Mouse (Mus musculus) T-cell, adult 2 months (primary cell): ENCODE data around the gene D330020A13Rik.
A peak's percentile ranks its signal among the peaks of the same experiment; 100 is the strongest.
"Not testable (repeated sequence)": the region's sequence is repeated elsewhere in the genome, so short reads cannot be mapped to it uniquely, and the experiment has no call there.

Experiments used
- DNase-seq: peaks from one replicate; pipeline ENCODE4 v3.0.0; 2022; ENCODE audit warnings: low spot score

The D330020A13Rik gene

DNA sequence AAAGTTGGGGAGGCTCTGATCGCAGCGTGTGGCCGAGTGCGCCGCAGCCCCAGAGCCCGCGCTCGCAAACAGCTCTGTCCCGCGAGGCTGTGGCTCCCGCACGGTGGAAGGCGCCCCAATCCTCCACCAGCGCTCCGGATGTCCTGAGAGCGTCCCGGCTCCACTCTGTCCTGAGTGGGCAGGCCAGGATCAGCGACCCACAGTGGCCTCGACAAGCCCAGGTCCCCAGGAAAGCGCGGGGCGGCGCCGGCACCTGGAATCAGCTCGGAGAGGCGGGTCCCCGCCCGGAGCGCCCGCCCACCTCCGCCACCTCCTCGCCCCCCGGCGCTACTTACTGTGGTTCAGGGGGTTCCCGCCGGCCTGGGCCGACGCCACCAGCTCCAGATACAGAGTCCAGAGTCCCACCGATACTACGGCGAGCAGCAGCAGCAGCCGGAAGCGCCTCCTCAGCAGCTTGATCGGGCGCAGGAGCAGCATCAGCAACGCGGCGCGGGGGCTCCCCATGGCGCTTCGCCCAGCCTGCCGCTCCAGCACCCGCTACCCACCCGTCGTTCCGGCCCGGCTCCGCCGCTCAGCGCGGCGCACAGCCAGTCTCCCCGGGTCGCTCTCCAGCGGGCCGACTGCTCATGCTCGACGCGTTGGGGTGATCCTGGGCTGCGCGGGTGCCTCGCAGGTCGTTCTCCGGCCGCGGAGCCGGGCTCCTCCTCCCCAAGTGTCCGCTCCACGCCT is at the start of gene D330020A13Rik, which contains the start of gene B4galnt3:
Gene D330020A13Rik, plus strand, starts transcription at position 309 of the 729 bp plus-strand sequence.
Gene B4galnt3, minus strand, starts transcription at position 504 of the 729 bp plus-strand sequence.
- peak; percentile 52 for DNase-seq

DNA sequence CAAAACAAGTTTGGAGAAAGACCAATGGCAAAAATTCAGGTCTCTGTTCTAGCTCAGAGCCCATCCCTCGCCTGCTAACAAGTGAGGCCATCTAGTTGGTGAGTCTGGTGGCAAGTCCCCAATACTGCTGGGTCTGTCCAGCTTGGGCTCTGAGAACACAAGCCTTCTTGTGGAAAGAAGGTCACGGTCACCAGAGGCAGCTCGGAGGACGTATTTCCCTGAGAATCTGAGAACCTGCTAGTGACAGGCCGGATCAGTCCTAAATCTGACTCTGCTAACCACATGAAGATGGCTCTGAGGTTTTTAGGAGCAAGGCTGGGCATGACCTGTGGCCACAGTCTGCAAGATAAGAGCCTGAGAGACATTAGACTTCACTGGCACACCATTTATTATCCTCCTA is 47.5 kb upstream of the D330020A13Rik start:
- DNase-seq = no peak

DNA sequence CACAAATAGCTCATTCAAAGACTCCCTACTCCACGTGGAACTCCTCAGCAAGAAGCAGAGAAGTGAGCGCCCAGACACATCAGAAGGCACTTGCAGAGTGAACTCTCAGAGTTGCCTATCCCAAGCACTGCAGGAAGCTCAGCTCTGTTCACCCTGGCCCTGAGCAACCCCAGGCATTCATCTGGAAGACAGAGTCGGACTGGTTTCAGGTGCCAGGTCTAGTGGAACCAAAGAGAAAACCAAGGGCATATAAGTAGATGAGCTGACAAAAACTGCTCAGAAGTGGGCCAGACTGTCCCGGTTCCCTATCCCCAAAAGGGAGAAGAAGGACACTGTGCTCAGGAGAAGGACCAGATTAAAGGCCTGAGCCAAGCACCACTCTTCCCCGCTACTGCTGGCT is 44.3 kb upstream of the D330020A13Rik start:
- no peak for DNase-seq

DNA sequence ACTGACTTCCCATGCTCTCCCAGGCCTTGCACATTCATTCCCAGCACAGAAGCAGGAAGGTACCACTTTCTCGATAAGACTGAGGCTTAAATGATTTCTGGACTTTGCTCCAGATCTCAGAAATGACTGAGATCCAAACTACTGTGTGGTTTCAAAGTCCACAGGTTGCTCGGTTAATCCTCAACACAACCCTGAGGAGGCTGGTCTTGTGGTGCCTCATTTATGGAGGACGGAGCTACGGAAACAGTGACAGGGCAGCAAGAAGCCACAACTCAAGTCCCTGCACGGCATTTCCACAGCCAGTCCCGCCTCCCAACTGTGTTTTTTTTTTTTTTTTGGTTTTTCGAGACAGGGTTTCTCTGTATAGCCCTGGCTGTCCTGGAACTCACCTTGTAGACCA is 43.2 kb upstream of the D330020A13Rik start:
- DNase-seq = no peak

DNA sequence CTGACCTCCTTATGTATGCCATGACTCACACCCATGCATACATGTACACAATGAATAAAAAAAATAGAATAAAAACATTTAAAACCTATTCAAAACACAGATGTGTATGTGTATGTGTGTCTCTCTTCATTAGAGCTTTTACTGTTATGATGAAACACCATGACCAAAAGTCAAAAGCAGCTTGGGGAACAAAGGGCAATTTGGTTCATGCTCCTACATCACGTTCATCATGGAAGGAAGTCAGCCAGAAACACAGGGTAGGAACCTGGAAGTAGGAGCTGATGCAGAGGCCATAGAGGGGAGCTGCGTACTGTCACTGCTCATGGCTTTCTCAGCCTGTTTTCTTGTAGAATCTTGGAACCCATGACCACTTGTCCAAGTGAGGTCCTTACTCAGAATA is 41.4 kb upstream of the D330020A13Rik start:
- no peak for DNase-seq

DNA sequence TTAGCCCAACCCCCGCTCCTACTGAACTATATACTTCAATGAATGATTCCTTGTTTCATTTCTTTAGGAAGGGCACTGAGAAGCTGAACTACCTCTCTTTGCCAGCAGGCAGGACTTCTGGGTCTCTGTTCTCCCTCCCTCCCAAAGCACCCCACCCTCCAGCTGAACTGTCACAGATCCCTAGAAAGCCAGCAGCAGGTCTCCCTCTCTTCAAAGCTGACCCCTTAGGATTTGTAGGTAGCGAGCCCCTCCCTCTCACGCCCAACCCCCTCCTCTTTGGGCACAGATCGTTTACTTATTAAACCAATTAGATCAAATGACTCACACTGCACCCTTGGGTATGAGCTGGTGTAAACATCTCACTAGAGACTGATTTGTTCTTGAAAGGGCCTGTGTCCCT is 39.5 kb upstream of the D330020A13Rik start:
- DNase-seq = no peak

DNA sequence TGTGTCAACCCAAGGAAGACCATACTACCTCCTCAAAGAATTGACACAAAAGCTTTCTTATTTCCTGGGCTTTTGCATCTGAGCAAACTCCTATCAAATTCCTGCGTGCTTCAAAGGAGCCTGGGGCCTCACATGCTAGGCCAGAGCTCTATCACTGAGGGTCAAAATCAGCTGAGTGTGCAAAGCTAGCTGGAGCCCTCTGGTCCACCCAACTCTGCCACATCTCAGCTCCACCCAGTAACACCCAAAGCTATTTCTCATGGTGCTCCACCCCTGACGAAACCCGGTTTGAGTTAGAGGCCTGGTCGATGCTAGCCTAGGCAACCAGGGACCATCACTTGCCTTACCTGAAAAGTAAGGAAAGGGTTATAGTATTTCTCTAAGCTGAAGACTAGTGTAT is 39.0 kb upstream of the D330020A13Rik start:
- no peak for DNase-seq

DNA sequence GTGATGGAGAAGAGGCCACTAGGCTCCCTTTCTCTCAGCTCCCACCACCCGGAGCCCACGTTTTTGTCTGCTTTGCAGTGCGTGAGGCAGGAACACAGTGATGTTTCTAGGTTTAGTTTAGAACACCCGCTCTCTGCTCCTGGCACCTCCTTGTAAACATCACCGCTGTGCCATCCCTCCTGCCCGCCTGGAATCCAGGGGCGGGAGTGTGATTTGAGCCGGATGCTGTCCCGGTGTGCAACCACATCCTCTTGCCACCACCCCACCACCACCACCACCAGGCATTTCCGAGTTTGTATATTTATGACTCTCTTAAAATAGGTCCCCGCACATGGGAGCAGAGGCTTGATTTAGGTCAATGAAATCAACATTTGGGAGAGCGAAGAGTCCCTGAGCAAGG is 38.5 kb upstream of the D330020A13Rik start:
- DNase-seq = peak; percentile 31

DNA sequence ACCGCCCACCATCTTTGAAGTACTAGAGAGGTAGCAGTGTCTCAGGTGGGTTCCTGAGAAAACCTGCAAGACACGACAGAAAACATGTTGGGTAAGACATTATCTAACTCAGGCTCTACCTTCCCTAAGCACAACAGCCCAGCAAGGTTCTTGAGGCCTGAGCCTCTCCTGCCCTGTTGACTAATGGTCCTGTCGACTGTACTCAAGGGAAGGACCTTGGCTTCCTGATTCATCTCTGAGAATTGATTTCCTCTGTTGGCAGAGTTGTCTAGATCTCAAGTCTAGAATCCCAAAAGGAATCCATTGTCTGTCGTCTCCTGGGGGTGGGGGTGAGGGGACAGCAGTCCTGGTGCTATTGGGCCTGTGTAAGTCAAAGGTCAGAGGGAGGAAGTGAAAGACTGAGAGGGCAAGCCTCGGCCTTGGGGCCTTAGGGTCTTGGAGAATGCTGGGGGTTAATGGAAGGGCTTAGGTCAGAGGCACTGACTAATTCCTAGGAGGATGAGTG is 37.7 kb upstream of the D330020A13Rik start:
- DNase-seq = no peak

DNA sequence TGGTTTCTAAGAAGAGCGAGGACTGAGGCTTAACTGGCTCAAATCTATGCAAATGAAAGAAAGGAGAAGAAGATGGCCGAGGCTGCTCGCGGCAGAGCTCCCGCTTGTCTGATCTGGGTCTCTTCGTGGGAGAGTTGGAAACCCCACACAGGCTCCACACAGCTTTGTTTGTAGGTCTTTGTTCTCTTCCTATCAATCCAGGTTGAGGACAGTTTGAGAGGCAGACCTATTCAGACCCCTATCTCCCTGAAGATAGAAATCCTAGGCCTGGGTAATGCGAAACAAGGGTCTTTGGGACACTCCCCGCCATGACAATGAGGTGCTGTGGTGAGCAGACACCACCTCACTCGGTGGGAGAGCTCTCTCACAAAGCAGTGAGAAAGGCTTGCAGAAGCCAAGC is 34.7 kb upstream of the D330020A13Rik start:
- DNase-seq = no peak

DNA sequence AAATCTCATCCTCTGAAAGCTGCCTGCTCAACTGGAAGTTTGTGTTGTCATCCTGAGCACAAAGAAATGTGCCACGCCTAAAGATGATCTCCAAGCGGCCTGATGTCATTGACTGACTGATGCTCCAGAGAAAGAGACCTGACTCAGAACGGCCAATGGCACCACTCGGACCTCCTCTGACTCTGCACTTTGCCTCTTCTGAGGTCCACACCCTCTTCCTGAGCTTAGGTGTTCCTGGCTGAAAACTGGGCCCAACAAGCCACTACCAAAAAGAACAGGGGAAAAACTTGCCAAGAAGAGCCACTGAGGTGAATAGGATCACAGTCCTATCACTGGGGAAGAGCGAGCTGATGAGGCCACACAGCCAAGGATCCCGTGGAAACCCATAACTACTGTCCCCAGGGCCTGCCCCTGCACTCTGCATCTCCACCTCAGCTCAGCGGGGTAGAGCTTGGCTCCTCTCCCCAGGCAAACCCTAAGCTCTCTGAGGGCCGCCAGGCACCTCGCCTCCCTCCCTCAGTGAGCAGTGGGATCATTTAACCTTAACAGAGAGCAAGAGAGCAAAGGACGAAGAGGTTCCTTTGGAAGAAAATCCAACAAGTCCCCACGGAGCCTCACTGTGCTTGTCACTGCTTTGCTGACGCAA is 31.2 kb upstream of the D330020A13Rik start:
- DNase-seq = no peak

DNA sequence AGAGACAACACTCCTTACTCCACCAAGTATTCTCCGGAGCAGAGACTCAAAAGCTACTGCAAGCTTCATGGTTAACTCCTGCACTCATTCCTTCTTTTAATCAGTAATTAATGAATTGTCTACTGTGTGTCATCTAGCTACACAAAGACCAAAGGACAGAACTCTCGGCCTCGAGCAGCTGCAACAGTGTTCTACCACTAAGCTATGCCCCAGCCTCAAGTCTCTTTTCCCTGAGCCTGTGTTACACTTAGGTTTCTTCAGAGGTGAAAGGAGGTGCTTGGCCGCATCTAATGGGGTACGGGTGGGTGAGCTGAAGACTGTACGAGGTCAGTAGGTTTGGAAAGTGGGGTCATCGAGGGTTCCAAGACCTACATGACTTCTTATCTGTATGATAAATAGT is 30.6 kb upstream of the D330020A13Rik start:
- DNase-seq = no peak

DNA sequence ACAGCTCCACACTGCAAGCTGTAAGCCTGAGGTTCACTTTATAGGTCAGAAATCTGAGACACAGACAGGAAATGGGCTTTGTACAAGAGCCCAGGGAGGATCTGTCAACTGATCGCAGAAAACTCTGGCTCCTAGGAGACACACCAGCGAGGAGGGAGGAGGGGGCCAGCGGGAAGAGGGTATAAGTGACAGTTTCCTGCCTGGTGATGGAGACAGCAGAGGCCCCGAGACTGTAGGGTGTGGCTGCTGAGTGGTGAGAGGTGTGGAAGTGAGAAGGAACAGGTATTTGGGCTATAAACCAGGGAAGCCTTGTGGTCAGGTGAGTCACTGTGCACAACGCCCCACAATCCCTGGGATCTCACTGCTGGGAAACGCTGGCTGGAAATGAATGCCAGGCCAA is 30.0 kb upstream of the D330020A13Rik start:
- DNase-seq = peak; percentile 24

DNA sequence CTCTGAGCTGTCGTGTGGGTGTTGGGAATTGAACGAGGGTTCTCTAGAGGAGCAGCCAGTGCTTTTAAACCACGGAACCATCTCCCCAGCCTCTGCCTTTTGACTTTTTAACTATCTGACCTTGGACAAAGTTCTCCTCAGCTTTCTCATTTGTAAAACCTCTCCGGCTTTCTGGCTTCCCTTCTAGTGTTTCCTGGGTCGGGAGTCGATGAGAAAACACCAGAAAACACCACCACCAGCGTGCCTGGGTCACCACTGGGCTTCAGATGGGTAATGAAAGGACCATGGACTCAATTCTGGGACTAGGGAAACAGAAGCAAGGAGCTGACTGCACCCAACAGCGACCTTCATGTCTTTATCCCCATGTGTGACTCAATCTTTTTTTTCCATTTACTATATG is 20.0 kb upstream of the D330020A13Rik start:
- no peak for DNase-seq

DNA sequence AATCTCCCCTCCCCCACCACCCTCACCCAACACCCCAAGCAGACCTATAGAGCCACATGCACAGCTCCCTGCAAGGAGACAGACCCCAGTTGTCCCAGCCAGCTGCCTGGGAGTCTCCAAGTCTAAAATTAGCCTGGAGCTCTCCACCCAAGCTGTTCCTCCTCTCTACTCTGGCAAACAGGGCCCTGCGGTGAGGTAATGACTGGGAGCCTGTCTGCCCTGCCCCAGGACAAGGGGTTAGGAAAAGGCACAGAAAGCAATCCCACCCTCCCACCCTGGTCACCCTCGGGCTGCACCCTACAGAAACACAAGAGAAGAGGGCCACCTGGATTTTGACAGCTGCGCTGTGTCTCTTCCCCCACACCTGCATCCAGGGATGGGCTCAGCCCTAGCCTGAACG is 19.3 kb upstream of the D330020A13Rik start:
- no peak for DNase-seq

DNA sequence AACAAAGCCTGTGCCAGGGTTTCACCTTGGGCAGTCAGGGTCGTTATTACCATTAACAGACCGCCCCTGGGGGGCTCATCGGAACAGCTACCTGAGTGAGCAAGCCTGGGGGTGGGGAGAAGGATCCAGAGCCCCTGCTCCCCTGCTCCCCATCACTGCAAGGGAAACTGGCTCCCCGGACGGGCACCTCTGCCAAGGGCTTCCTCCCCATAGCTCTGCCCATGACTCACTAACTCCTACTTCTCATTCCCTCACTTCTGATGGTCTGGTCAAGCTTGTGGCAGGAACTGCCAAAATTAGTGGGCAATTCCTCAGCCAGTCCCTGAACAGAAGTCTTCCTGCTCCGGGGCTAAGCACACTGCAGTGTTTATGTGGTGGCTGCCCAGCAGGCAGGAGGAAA is 18.9 kb upstream of the D330020A13Rik start:
- DNase-seq = no peak

DNA sequence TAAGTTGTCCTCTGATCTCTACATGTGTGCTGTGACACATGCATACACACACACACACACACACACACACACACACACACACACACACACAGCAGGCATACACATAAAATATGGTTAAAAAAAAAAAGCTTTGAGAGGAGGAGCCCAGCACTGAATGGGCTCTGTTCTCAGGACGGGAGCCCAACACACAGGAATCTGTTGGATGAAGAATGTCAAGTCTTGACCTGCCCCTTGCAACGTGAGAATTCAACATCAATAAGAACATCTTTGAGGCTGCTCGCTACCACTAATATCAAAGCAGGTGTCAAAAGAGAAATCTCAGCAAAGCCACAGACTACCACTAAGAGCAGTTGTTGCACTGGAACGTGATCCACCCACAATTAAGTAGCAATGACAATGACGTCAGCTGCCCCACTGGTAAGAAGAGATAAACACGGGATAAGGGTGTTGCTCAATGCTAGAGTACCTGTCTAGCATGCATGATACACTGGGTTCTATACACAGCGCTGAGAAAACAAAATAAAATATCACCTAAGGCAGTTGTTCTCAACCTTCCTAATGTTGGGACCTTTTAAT is 17.2 kb upstream of the D330020A13Rik start:
- DNase-seq = no peak

DNA sequence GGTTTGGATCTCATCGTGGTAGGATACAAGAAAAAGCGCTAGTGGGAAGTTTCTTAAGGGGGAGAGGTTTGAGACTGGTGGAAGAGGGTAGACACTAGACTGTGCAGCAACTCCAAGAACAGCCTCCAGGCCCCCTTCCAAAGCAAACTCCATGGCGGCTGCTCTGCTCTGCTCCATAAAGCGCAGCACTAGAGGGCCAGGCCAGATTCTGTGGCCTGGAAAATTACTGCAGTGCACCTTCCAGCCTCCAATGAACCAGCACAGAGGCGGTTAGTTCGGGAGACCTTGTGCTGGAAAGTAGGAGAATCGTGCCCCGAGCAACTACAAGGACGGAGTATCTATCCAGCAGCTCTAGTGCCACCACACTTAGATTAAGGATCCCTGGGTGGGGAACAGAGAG is 6.9 kb upstream of the D330020A13Rik start:
- DNase-seq = no peak

DNA sequence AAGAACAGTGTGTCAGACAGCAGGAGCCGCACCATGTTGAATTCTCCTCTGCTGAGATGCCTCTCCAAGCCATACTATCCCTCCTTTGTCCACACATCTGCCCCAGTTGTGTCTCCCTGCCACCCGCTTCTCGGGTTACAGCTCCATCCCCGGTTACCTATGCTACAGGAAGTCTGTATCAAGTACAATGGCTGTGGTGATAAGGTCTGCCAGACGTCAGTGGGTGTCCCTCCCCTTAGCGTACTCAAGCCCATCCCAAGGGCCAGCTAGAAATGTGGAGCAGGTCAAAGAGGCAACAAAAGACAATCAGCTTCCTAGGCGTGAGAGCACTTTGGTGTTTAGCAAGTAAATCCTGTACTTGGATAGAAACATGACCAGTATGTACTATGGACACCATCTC is 5.6 kb upstream of the D330020A13Rik start:
- DNase-seq = no peak

DNA sequence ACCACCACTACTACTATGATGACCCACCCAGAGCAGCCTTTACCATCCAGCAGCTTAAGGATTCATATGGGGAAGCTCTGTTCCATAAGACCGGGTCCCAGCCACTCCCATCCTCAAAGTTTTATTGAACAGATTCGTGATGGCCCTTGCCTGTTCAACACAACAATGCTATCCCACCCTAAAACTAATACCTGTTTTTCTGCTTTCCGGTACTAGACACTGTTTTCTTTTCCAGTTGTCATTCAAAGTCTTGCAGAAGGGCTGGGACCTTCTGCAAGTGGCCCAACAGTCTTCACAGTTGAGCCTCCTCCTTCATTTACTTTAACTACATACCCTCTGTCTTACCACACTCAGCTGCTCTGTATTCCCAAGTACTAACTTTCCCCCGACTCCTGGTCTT is 4.7 kb upstream of the D330020A13Rik start:
- no peak for DNase-seq

DNA sequence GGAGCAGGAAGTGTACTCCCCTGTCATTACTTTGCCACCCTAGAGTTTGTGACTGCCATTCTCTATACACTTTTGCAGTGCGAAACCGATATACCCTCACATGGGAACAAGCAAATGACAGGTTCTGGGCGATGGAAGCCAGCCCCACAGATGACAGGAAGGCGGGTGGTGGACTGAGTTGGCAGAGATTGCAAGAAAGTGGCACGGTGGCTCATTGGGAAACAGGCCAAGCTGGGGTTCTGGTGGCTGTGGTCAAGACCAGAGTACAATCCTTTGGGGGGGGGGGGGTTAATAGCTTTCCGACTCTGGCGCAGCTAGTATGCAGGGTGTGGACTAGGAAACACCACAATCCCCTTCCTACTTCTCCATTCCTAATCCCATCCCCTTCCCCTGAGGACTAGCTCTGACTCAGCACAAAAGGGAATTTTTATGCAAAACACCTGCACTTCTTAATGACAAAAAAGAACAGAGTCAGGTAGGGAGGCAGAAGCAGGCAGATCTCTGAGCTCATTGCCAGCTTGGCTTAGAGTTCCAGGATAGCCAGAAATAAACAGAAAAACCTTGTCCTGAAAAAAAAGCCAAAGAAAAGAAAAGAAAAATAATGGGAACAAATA is 2.7 kb upstream of the D330020A13Rik start:
- no peak for DNase-seq

DNA sequence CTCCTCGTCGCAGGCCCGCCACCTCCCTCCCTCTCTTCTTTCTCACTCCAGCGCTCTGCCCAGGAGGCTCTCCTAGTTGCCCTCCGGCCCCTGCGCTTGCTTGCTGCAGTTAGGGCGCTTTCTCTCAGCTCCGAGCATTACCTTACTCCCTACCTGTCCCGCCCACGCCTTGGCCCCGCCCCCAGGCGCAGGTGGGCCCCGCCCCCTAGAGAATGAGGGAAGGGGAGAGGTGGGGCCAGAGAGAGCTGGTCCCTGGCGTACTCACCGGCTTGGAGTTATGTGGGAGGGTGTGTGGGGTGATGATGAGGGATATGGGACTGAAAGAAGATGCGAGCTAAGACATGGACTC is 595 bp downstream of the D330020A13Rik start:
- DNase-seq = peak; percentile 35

DNA sequence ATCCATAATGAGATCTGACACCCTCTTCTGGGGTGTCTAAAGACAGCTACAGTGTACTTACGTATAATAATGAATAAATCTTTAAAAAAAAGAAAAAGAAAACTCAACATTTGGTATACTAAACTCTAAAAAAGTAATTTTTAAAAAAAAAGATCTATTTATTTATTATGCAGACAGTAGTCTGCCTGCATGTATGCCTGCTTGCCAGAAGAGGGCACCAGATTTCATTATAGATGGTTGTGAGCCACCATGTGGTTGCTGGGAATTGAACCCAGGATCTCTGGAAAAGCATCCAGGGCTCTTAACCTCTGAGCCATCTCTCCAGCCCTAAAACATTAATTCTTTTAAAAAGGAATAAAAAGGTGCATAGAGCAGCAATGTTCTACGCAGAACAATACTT is 2.4 kb downstream of the D330020A13Rik start:
- not testable (repeated sequence) for DNase-seq
